Mouse (Mus musculus) forebrain, embryonic 12.5 days (tissue): ENCODE measurements at regions not wholly inside any gene's neighbourhood (a gene's known extent, or its start where the extent isn't known, plus 50 kb on each side); places are given as distances from the start of the nearest gene placed in this dataset.

Experiments used
- ATAC-seq: fragments of 200-750 bp; cut with Nextera tagmentation; 2 replicates; pipeline ENCODE4 v1.8.0; 2017; ENCODE audit warnings: moderate TSS enrichment; ENCODE audit not compliant: low FRiP score
- H3K27ac ChIP-seq: fragments of 300-500 bp; sonication (generic); 2 replicates; pipeline ENCODE4 v1.5.1; 2016; ENCODE audit warnings: mild to moderate bottlenecking
- H3K27me3 ChIP-seq: fragments of 300-500 bp; sonication (generic); 2 replicates; pipeline ENCODE4 v1.6.1; 2016; ENCODE audit warnings: mild to moderate bottlenecking
- H3K36me3 ChIP-seq: fragments of 300-500 bp; sonication (generic); replicated peaks from 2 replicates; pipeline ENCODE4 v1.6.1; 2016; ENCODE audit warnings: mild to moderate bottlenecking
- H3K4me1 ChIP-seq: fragments of 300-500 bp; sonication (generic); 2 replicates; pipeline ENCODE4 v1.6.1; 2016
- H3K4me2 ChIP-seq: fragments of 300-500 bp; sonication (generic); 2 replicates; pipeline ENCODE4 v1.6.1; 2016; ENCODE audit warnings: mild to moderate bottlenecking, moderate library complexity
- H3K4me3 ChIP-seq: fragments of 300-500 bp; sonication (generic); replicated peaks from 2 replicates; pipeline ENCODE4 v1.5.1; 2016; ENCODE audit warnings: mild to moderate bottlenecking
- H3K9ac ChIP-seq: fragments of 300-500 bp; sonication (generic); 2 replicates; pipeline ENCODE4 v1.6.1; 2016; ENCODE audit warnings: mild to moderate bottlenecking
- H3K9me3 ChIP-seq: fragments of 300-500 bp; sonication (generic); 2 replicates; pipeline ENCODE4 v1.6.1; 2016
- WGBS: fragments of 180-500 bp; shearing (Covaris S2); methylation state at CpG from one replicate; pipeline ENCODE4 v1.1.7; 2016; 5-methylcytosine and 5-hydroxymethylcytosine counted together

DNA sequence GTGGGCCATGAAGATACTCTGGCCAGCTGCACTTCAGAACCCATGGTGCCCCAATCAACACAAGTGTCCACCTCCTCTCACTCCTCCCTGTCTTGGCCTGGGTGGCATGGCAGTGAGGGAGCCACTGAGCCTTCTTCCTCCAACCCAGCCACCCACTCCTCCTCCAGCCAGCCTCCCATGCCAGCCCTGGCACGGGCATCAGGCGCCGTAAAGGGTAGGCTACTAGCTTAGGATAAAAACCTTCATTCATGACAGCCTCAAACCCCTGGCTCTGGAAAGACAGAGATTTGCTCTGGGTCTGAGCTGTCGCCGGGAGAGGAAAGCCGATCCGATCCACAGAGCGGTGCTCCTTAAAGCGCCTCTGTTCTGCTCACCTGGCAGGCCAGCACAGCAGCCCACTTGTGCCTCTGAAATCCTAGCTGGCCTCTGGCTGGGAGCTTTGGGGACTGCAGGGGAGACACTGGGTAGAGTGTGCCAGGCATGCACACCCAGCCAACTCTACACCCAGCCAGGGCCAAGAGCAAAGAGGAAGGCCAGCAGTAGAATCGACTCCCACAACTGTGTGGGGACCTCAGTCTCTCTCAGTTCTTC is 268.2 kb upstream of the Zmiz1 start:
- WGBS, result 90% methylated on average over 10 of the region's 10 CpGs
- Histone ChIP-seq H3K36me3 (no peaks in the 10 kb centered on the region), H3K4me3 (no peak overlapping the region), H3K27me3 (no peaks in the 10 kb centered on the region), H3K4me1 (peaks cover 13% of the 10 kb centered on the region), H3K9me3 (no peaks in the 10 kb centered on the region), H3K27ac (no peak overlapping the region), H3K4me2 (no peak overlapping the region), H3K9ac (no peak overlapping the region)
- ATAC-seq, result no peak

- Histone ChIP-seq H3K9me3 (no peaks in the 10 kb centered on the region), H3K4me1 (0 out of 2 replicates have a peak, but pooled peaks cover 3% of the 10 kb centered on the region), H3K27me3 (0 out of 2 replicates have a peak, but pooled peaks cover 3% of the 10 kb centered on the region), H3K4me3 (no peak overlapping the region), H3K36me3 (no peaks in the 10 kb centered on the region), H3K27ac (no peak overlapping the region), H3K9ac (no peak overlapping the region), H3K4me2 (no peak overlapping the region)
- WGBS, result 74% methylated on average over 5 of the region's 5 CpGs
- ATAC-seq, result no peak
Observed at GRCm38 (mm10) chr14:25196820-25197219, 262.2 kb upstream of the Zmiz1 start.

DNA sequence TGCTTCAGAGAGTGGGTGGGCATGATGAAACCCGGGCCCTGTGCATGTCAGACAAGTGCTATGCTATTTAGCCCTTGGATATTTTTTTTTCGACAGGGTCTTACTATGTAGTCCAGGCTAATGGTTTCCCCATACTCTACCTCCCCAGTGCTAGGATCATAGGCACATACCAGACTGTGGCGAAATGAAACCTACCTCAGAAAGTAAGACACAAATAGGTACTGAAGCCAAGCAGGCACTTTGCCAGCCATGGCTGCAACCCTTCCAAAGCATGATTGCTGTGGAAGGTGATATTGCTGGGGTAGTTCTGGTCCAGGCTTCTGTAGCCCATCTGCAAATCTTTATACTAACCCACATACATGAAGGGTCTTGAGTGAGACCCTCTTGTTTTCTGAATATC is 259.1 kb upstream of the Zmiz1 start:
- Histone ChIP-seq H3K27me3 (peaks cover 10% of the 10 kb centered on the region; the same call in 1 of the 2 replicates), H3K4me1 (0 out of 2 replicates have a peak, but pooled peaks cover 3% of the 10 kb centered on the region), H3K9ac (no peak overlapping the region), H3K36me3 (no peaks in the 10 kb centered on the region), H3K4me3 (no peak overlapping the region), H3K4me2 (no peak overlapping the region), H3K9me3 (no peaks in the 10 kb centered on the region), H3K27ac (no peak overlapping the region)
- ATAC-seq, result no peak
- WGBS, result 84% methylated on average over 3 of the region's 3 CpGs

- 81% methylated on average over 4 of the region's 4 CpGs for WGBS
- no peak overlapping the region for H3K27ac ChIP-seq
- H3K4me3 ChIP-seq, result no peak overlapping the region
Observed at GRCm38 (mm10) chr14:25200656-25201179, 258.3 kb upstream of the Zmiz1 start.

DNA sequence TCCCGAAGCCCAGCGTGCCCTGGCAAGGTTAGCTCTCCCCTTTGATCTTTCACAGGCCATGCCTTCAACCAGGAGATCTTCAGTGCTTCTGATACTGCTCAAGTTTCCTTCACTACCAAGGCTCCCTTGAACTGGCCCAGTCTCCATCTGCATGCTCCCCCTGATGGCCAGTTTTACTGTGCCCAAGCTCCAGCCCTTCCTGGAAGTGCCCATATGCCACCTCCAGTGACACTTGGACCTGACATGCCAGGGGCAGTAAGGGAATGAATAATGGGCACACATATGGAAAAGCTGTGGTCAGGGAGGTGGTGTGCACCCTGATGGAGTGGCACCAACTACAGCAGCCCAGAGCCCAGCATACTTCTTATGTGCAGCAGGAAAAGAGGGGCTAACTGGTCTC is 256.7 kb upstream of the Zmiz1 start:
- H3K4me3 ChIP-seq, result no peak overlapping the region
- no peak for ATAC-seq
- H3K4me1 ChIP-seq, result 0 out of 2 replicates have a peak, but pooled peaks cover 3% of the 10 kb centered on the region
- no peaks in the 10 kb centered on the region for H3K36me3 ChIP-seq
- H3K9ac ChIP-seq, result no peak overlapping the region
- no peak overlapping the region for H3K4me2 ChIP-seq
- WGBS, result 90% methylated on average over 2 of the region's 2 CpGs
- peaks cover 10% of the 10 kb centered on the region; the same call in 1 of the 2 replicates for H3K27me3 ChIP-seq
- H3K27ac ChIP-seq, result no peak overlapping the region
- H3K9me3 ChIP-seq, result no peaks in the 10 kb centered on the region

More at GRCm38 (mm10) chr14:25200656-25201179, 258.3 kb upstream of the Zmiz1 start:
- H3K4me2 ChIP-seq, result no peak overlapping the region
- H3K4me1 ChIP-seq, result 0 out of 2 replicates have a peak, but pooled peaks cover 3% of the 10 kb centered on the region
- peaks cover 10% of the 10 kb centered on the region; the same call in 1 of the 2 replicates for H3K27me3 ChIP-seq
- no peaks in the 10 kb centered on the region for H3K36me3 ChIP-seq
- H3K9me3 ChIP-seq, result no peaks in the 10 kb centered on the region
- no peak for ATAC-seq
- no peak overlapping the region for H3K9ac ChIP-seq

DNA sequence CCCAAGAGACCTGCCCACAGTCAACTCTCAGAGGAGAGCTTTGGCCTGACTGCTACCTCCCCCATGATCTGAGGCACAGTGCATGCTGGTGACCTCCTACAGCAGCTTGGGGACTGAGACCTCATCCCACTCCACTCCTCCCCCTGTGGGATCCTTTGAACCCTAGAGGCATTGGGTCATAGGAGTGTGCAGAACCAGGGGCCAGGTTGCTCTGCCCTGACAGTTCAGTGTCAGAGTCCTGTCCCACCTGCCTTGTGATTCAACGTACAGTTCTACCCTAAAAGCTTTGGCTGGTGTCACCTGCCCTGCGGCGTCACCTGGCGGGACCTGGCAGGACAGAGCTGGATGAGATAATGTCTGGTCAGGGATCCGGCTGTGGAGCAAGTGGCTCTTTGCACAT is 254.9 kb upstream of the Zmiz1 start:
- H3K36me3 ChIP-seq, result no peaks in the 10 kb centered on the region
- H3K4me3 ChIP-seq, result no peak overlapping the region
- 0 out of 2 replicates have a peak, but pooled peaks cover 3% of the 10 kb centered on the region for H3K4me1 ChIP-seq
- no peak for ATAC-seq
- WGBS, result 92% methylated on average over 5 of the region's 5 CpGs
- no peak overlapping the region for H3K9ac ChIP-seq
- no peak overlapping the region for H3K4me2 ChIP-seq
- H3K27ac ChIP-seq, result no peak overlapping the region
- H3K9me3 ChIP-seq, result no peaks in the 10 kb centered on the region
- H3K27me3 ChIP-seq, result peaks cover 10% of the 10 kb centered on the region; the same call in 1 of the 2 replicates

- H3K27me3 ChIP-seq, result peaks cover 6% of the 10 kb centered on the region; the same call in 1 of the 2 replicates
- ATAC-seq, result no peak
- H3K4me2 ChIP-seq, result no peak overlapping the region
- no peak overlapping the region for H3K4me3 ChIP-seq
- H3K4me1 ChIP-seq, result no peaks in the 10 kb centered on the region
- H3K9ac ChIP-seq, result no peak overlapping the region
- no peak overlapping the region for H3K27ac ChIP-seq
- 90% methylated on average over 4 of the region's 4 CpGs for WGBS
- H3K36me3 ChIP-seq, result no peaks in the 10 kb centered on the region
- H3K9me3 ChIP-seq, result no peaks in the 10 kb centered on the region
Observed at GRCm38 (mm10) chr14:25206855-25207254, 252.1 kb upstream of the Zmiz1 start.

- ATAC-seq, result no peak
- Histone ChIP-seq H3K27ac (no peak overlapping the region), H3K4me3 (no peak overlapping the region), H3K9me3 (no peaks in the 10 kb centered on the region), H3K4me2 (no peak overlapping the region), H3K27me3 (peaks cover 6% of the 10 kb centered on the region; the same call in 1 of the 2 replicates), H3K4me1 (no peaks in the 10 kb centered on the region), H3K9ac (no peak overlapping the region), H3K36me3 (no peaks in the 10 kb centered on the region)
- WGBS, result 85% methylated on average over 5 of the region's 5 CpGs
Observed at GRCm38 (mm10) chr14:25207422-25207821, 251.6 kb upstream of the Zmiz1 start.

DNA sequence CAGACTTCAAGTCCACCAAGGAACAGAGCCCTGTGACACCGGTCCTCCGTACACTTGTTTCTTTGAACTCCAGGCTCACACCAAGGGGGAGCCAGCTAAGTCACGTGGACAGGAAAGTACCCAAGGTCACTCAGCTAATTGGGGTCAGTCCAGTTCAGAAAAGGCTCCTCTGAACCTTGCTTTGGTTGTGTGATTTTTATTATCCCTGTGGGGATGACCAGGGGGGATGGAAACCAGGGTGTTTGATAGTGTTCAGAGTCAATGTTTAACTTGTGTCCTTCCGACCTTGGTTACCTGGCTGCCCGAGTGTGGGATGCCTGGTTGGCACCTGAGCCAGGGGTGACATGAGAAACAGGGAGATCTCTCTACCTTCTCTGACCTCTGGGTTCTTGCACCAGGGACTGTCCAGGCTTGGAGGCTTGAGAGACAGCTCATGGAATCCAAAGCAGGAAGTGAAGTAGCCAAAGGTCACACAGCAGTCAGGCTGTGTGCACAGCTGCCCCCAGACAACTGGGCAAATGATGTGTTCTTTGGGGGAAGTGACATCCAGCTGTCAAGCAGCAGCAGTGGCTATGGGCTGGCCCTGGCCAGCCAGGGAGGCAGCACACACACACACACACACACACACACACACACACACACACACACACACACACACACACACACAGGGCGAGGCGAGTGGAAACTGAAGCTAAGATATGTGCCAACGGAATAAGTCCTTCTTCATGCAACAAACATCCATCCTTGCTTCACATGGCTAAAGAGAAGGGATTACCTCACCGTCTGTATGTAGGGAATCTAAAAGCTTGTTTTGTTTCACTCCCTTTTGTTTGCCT is 250.5 kb upstream of the Zmiz1 start:
- Histone ChIP-seq H3K36me3 (no peaks in the 10 kb centered on the region), H3K27ac (no peak overlapping the region), H3K9me3 (no peaks in the 10 kb centered on the region), H3K9ac (no peak overlapping the region), H3K4me2 (no peak overlapping the region), H3K4me3 (no peak overlapping the region), H3K27me3 (no peaks in the 10 kb centered on the region), H3K4me1 (no peaks in the 10 kb centered on the region; the same call in 1 of the 2 replicates)
- WGBS, result 56% methylated on average over 9 of the region's 9 CpGs
- no peak for ATAC-seq

- no peak overlapping the region for H3K4me2 ChIP-seq
- no peak overlapping the region for H3K9ac ChIP-seq
- H3K36me3 ChIP-seq, result no peaks in the 10 kb centered on the region
- no peaks in the 10 kb centered on the region for H3K9me3 ChIP-seq
- WGBS, result 73% methylated on average over 6 of the region's 6 CpGs
- no peaks in the 10 kb centered on the region for H3K27me3 ChIP-seq
- no peak for ATAC-seq
- no peak overlapping the region for H3K4me3 ChIP-seq
- H3K27ac ChIP-seq, result no peak overlapping the region
- no peaks in the 10 kb centered on the region; the same call in 1 of the 2 replicates for H3K4me1 ChIP-seq
Observed at GRCm38 (mm10) chr14:25213056-25213455, 245.9 kb upstream of the Zmiz1 start.

DNA sequence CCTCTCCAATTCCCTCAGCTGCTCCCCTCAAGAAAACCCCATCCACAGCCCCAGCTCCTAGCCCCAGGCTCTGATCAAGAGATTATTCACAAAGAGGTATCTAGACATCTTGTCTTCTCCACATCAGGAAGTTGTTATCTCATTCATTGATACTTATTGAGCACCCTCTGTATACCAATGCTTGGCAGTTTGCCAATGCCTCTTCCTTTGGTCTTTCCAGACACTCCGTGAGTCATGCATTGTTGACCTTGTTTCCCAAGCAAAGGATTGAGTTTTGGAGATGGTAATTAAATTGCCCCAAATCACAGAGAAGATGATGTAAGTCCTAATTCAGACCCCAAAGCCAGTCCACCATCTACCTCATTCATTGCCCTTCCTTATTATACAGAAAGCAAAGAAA is 235.9 kb upstream of the Zmiz1 start:
- ATAC-seq, result no peak
- Histone ChIP-seq H3K4me3 (no peak overlapping the region), H3K27ac (no peak overlapping the region), H3K27me3 (no peaks in the 10 kb centered on the region), H3K4me1 (peaks cover 37% of the 10 kb centered on the region), H3K4me2 (no peak overlapping the region), H3K36me3 (no peaks in the 10 kb centered on the region), H3K9ac (no peak overlapping the region), H3K9me3 (no peaks in the 10 kb centered on the region)
- 50% methylated on average over 1 of the region's 1 CpGs for WGBS

- H3K4me2 ChIP-seq, result no peak overlapping the region
- no peak overlapping the region for H3K9ac ChIP-seq
- peak overlapping the region; percentile 88 for H3K27ac ChIP-seq
- H3K4me3 ChIP-seq, result no peak overlapping the region
- peaks cover 4% of the 10 kb centered on the region; the same call in 1 of the 2 replicates for H3K27me3 ChIP-seq
- no peaks in the 10 kb centered on the region for H3K9me3 ChIP-seq
- peaks cover 55% of the 10 kb centered on the region for H3K4me1 ChIP-seq
- no peak for ATAC-seq
- WGBS, result 75% methylated on average over 3 of the region's 3 CpGs
- no peaks in the 10 kb centered on the region for H3K36me3 ChIP-seq
Observed at GRCm38 (mm10) chr14:25225214-25225613, 233.8 kb upstream of the Zmiz1 start.
